7 mouse cellular contexts compared by ENCODE assay signal in genomic region chr6:120363688-120364522, GRCm38 (mm10). TPM values are rescaled to one million over a fixed set of nuclear protein-coding genes. Genes with fewer than 3 reads are reported as not detected.
DNase-seq lines count a peak whose midpoint lies in the region; ATAC-seq lines count a peak whose summit lies in the region.

Kdm5a (plus strand) TSS chr6:120364124.
Ccdc77 (minus strand) TSS chr6:120364374.

- under 1% methylated on average over 71 of the region's 71 CpGs for WGBS in intestine, embryonic 15.5 days
- WGBS in midbrain, embryonic 10.5 days = under 1% methylated on average over 71 of the region's 71 CpGs

- H3K4me1 ChIP-seq in intestine, embryonic 15.5 days (replicated peaks) = peaks cover 9% of the 10 kb centered on the region
- H3K4me1 ChIP-seq in midbrain, embryonic 10.5 days = peaks cover 20% of the 10 kb centered on the region

- H3K27me3 ChIP-seq in intestine, embryonic 15.5 days (replicated peaks) = no peaks in the 10 kb centered on the region
- no peaks in the 10 kb centered on the region for H3K27me3 ChIP-seq in midbrain, embryonic 10.5 days (ENCODE audit: low read depth, poor library complexity, severe bottlenecking)

- H3K9me3 ChIP-seq in intestine, embryonic 15.5 days = no peaks in the 10 kb centered on the region
- no peaks in the 10 kb centered on the region for H3K9me3 ChIP-seq in midbrain, embryonic 10.5 days (replicated peaks)

- peak within 1 kb of the TSS; percentile 96 for H3K4me3 ChIP-seq in intestine, embryonic 15.5 days (replicated peaks)
- H3K4me3 ChIP-seq in midbrain, embryonic 10.5 days = peak within 1 kb of the TSS; percentile 99

- peak within 1 kb of the TSS; percentile 91 for H3K9ac ChIP-seq in intestine, embryonic 15.5 days

- peak within 1 kb of the TSS; percentile 88 for H3K27ac ChIP-seq in intestine, embryonic 15.5 days
- peak within 1 kb of the TSS; percentile 95 for H3K27ac ChIP-seq in midbrain, embryonic 10.5 days (replicated peaks)

- peak; percentile 99 for ATAC-seq in intestine, embryonic 15.5 days

- intact Hi-C loops in gastrocnemius, postnatal 36 days (cut with DNase I) = no loop called here
- intact Hi-C loops in left cerebral cortex, postnatal 25 days (cut with DNase I) = no loop called here

- peaks cover 8% of the 10 kb centered on the region; the same call in 1 of the 2 replicates for H3K36me3 ChIP-seq in intestine, embryonic 15.5 days
- peaks cover 25% of the 10 kb centered on the region for H3K36me3 ChIP-seq in midbrain, embryonic 10.5 days

- DNase-seq in adrenal gland, adult 2 months = peak; percentile 95
- DNase-seq in embryo, embryonic 11.5 days (ENCODE audit: low read depth, low spot score) = peak; percentile 90
- DNase-seq in gastrocnemius, postnatal 36 days = peak; percentile 85 to 93
- peak; percentile 95 to 97 for DNase-seq in left cerebral cortex, postnatal 25 days (ENCODE audit: low spot score in 2 of 2)
- DNase-seq in midbrain, embryonic 10.5 days (ENCODE audit: low spot score) = peak; percentile 97
- DNase-seq in right cerebral cortex, postnatal 4 days = peak; percentile 88

- H3K4me2 ChIP-seq in intestine, embryonic 15.5 days (replicated peaks) = peak within 1 kb of the TSS; percentile 79

RNA-seq across cellular contexts. Expression of gene Kdm5a, which starts in this region (rescaled TPM):
- 10 to 100 TPM; 42.8 to 46.2 TPM for total RNA-seq in adrenal gland, adult 2 months (2021)
- polyA plus RNA-seq in adrenal gland, adult 2 months (2012; rRNA removed) = 1.0 TPM in 2 replicates
- 10 to 100 TPM; 18.9 to 20.5 TPM for total RNA-seq in gastrocnemius, postnatal 36 days (2021)
- 34.6 and 37.3 TPM in 2 replicates for polyA plus RNA-seq in intestine, embryonic 15.5 days (2015; fragmentation: Nextera tagmentation; extraction: Ambion mirVana)
- total RNA-seq in left cerebral cortex, postnatal 25 days (2021) = 10 to 100 TPM; 40.3 to 42.1 TPM
- polyA plus RNA-seq in midbrain, embryonic 10.5 days (2016; fragmentation: Nextera tagmentation; extraction: Ambion mirVana) = 49.0 and 49.9 TPM in 2 replicates

RNA-seq across cellular contexts. Expression of gene Ccdc77, which starts in this region (rescaled TPM):
- total RNA-seq in adrenal gland, adult 2 months (2021) = 1 to 10 TPM; 4.2 to 6.8 TPM
- 1.3 and 1.7 TPM in 2 replicates for polyA plus RNA-seq in adrenal gland, adult 2 months (2012; rRNA removed)
- total RNA-seq in gastrocnemius, postnatal 36 days (2021) = 1 to 10 TPM; 3.5 to 4.4 TPM
- polyA plus RNA-seq in intestine, embryonic 15.5 days (2015; fragmentation: Nextera tagmentation; extraction: Ambion mirVana) = 20.5 and 22.1 TPM in 2 replicates
- 1 to 10 TPM; 4.1 to 4.7 TPM for total RNA-seq in left cerebral cortex, postnatal 25 days (2021)
- 29.6 and 29.7 TPM in 2 replicates for polyA plus RNA-seq in midbrain, embryonic 10.5 days (2016; fragmentation: Nextera tagmentation; extraction: Ambion mirVana)

Comparison
In these comparisons a context has a peak if more than half of its experiments do, and no peak if none do; other contexts are left out.
1. Peak in every context shown above with its lines: DNase-seq, ATAC-seq, H3K4me3 ChIP-seq and H3K27ac ChIP-seq.
2. RNA of gene Kdm5a (polyA plus RNA-seq): 49.0 to 49.9 TPM in midbrain, embryonic 10.5 days and 34.6 to 37.3 TPM in intestine, embryonic 15.5 days; 1.0 TPM in adrenal gland, adult 2 months; every median in the first group is over 10 times any median in the second.